Mouse (Mus musculus) T-cell, adult 2 months (primary cell): ENCODE measurements around the gene Nsdhl.

ENCODE experiments used
- DNase-seq: peaks from one replicate; pipeline ENCODE4 v3.0.0; 2022; ENCODE audit warnings: low spot score

Gene Nsdhl

DNA sequence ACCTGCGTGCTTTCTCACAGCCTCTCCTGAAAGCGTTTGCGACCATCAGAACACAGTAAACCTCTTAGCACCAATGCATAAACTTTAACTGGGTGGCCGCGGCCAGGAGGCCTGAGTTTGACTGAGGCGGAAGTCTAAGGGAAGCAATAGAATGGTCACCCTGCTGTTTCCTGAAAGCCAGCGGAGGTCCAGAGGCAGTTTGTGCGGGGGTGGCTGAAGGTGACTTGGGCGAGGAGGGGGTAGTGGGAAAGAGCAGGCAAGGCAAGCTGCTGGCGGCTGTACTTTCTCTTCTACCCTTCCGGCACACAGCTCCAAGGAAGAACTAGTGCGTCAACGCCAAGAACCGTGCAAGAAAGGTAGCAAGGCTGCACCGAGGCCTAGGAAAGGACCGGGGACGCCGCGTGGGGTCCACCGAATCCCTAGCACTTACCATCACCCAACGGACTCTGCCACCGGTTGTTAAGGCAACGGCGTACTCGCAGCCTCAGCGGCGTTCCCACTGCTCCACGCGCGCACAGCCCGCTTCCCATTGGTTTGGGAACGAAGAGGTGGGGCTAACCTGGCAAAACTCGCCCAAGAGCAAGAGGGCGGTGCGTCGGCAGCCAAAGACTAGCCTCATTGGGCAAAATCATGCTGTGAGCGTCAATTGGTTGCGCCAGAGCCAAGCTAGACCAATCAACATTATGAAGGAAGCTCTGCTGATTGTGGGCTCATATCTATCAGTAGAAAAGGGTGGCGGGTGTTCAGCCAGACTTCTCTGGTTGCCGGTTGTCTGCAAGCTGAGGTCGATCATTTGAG, at the start of gene Nsdhl, which contains the start of gene Cetn2:
Gene Nsdhl (plus strand): TSS at position 674 of the 798 bp plus-strand sequence.
Gene Cetn2 (minus strand): TSS at position 528 of the 798 bp plus-strand sequence.
- DNase-seq = peak; percentile 89

DNA sequence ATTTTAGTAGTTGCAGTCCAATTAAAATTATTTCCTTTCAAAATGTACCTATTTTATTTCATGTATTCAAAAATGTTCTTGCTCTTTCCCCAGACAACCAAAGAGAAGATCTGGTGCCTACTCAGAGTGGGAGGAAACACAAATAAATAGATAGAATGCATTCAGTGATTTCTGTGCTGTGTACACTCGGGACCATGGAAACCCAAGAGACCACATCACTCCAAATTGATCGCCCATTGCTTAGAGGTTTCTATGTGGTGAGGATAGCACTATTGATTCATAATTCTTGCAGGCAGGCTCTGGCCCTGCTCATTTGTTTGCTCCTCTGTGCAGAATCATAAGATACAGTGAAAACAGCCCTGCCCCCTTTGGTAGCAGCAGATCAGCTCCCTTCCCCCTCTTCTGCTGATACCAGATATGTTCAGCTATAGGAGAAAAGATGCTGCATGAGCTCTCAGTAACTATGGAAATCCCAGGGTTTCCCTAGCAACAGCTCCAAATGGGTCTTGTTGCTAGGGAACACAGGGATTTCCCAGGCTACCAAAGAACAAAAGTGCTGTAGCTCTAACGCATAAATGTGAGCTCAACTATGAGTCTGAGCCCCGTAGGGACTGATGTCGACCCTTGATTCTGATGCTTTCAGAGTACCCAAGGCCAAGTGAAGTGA, 22.8 kb upstream of the Nsdhl start:
- no peak for DNase-seq

DNA sequence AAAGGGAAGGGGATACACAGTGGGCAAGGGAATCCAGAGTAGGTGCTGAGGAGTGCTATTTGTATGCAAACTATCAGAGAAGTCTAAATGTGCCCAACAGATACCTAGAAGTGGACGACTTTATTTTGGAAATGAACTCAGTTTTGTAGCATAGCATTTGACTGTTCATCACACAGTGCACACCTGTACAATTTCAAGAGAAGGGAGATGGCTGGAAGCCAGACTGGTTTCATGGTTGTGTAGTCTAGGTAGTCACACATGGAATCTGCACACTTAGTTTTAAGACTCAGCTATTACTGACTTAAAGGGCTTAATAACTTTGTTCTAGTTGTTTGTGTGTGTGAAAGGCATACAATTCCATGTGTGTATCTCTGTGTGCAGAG, 22.3 kb upstream of the Nsdhl start:
- no peak for DNase-seq

DNA sequence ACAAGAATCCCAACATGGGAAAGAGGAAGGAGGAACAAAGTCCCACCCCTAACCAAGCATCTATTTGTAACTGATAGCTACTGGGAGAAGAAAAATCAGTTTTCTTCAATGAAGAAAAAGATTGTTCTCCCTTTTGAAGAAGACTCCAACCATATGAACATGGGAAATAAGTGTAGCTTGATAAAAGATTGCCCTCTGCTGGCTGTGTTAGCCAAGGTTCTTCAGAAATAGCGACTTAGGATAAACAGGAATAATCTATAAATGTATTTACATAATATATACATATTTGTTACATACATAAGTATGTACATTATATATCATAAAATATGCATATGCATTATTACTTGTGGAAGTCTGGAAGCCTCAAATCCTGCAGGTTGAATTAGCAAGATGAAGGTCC, 15.8 kb upstream of the Nsdhl start:
- no peak for DNase-seq

DNA sequence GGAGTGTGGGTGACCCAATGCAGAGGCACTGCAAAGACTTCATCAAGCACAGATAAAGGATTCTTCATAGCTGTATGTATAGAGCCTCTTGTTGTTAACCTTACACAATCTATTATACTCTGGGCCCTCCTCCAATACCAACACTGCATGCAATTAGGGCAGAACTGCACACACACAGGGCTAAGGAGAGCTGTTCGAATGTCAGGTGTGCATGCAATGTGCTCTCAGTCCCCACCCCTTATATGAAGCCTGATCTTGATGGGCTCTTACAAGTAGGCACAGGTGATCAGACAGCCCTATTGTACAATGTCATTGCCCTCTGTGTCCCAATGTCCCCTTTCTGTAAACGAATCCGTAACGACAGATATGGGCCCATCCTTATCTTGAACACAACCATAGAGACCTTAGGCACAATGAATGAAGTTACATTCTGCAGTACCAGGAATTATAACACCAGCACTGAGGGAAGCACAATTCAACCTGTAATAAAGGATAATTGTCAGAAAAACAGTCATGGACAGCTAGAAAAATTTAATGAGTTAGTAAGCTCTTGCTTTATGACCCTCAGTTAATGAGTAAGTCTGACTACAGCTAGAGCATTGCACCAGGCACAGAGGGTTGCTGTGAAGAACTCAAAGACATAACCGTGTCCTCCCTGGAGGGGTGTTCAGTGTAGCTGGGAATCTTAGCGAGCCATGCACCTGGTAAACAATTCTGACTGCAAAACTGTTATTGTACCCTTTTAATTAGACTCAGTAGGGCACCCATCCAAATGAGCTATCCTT, 10.5 kb upstream of the Nsdhl start:
- DNase-seq = no peak

DNA sequence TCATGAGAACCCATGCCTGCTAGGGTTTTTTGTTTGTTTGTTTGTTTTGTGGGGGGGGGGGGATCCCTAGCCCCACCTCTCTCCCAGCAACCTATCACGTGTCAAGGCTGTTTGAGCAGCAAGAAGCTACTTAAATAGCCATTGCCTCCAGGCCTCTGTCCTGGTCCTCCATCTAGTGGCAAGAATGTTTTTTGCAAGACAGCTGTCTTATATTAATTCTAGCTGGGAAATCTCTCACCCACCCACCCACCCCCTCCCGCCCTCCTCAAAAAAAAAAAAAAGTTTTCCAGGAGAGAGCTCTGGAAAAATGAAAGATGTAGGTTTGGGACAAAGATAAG, 10.0 kb upstream of the Nsdhl start:
- no peak for DNase-seq

DNA sequence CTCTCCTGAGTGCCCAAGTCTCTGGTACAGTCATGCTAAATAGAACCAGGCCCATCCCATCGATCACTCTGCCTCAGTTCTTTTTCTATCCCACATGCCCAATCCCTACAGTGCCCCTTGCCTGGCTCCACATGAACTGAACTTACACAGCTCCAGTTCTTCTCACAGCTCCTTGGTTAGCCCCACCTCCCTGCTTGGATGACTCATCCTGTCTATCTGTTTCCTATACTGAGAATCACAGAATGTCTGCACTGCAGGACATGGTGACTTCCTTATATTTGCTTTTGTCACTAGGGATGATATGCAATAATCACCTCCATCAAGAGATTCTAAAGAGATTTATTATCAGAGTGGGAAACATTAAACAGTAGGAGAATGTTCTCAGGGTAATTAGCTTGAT, 6.7 kb upstream of the Nsdhl start:
- no peak for DNase-seq

DNA sequence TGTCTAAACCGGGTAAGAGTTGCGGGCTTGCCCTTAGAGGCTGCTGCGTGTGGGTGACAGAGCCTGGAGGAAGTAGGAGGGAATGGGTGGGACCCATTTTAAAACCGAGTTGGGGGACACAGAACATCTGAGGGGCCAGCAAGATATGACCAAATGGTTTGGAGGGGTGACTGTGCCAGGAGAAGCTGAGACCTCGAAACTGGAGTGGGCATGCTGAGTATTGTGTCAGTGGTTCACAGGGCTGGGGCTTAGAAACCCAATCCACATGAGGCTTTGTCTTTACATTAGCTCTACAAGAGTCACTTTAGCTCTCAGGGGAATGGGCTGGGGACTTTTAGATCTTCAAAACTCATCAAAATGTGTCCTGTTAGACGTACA, 314 bp downstream of the Nsdhl start:
- DNase-seq = no peak

DNA sequence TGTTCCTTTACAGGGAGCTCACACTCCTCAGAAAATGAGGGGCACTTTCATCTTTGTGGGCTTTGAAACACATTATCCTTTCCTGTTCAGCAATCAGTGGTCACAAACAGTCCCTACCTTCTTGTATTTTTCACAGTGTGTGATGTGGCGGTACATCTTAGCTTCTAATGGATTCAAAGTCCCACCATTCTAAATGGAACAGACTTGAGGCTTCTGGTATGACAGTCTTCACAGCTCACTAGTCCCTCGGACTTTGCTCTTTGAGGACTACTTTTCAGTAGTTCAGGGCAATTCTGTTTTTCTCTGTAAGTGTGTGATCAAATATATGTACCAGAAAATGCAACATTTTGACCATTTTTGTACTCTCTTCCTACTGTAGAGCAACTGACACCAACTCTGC, 3.0 kb downstream of the Nsdhl start:
- no peak for DNase-seq

DNA sequence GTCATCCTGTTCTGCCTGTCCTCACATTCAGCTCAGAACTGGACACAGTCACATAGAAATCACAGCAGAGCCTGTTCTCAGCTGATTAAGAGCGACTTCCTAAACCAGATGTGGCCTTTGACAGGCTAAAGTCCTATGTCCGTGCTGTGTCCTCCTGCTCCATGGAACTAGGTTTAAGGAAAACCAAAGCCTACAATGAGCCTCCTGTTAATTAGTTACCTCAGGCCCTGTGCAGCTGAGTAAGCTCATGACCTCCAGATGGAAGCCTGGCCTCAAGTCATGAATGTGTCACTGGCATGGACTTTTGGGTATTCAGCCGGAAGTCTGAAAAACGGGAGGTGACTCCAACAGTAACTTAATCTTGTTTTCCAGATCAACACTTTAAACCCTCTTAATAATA, 35.1 kb downstream of the Nsdhl start:
- DNase-seq = no peak

DNA sequence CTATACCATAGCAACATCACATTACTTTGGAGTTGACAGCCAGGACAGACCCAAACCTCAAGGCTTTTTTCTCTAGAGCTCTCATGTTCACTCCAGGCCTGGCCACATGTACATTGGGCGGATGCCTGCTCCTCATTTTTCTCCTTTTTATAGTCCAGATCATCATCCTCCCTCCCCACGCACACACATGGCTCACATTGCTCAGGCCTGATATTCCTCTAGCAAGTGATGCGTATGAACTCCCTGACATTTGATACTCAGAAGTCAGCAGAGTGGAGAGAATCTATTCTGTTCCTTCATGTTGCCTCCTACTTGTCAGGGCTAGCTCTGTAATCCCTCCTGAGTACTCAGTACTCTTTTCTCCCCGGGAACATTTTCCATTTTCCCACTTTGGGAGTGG, 38.1 kb downstream of the Nsdhl start:
- DNase-seq = no peak

DNA sequence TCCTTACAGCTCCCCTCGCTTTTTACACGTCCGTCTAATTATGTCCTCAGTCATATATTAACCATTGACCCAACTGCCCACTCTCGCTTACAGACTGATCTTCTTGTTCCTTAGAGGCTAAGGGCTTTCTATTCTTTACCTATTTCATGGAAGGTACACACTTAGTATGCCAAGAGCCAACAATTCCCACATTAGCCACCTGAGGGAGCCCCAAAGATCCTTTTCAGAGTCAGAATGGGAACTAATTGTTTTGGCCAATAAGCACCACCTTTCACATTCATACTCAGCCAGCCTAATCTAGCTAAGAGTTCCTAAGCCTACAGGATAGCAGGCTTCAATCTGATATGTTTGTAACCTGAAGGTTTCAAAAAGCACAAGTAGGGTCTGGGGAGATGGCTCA, 42.1 kb downstream of the Nsdhl start:
- no peak for DNase-seq

DNA sequence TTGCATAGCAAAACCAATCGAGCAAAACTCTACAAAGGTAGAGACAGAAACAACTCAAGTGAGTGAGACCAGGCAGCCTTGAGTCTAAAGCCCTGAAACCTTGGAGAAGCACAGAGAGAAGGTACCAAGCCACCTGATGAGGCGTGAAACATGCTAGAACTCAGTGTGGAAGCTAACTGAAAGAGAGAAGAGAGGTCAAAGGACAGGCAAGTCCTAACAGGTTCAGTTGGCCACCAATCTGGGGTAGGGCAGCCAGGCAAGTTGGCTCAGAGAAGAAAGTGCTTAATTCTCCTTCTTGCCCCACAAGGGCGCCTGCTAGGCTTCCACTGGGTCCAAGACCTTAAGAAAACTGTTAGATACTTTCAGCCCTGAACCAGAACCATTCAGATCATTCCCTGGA, 43.2 kb downstream of the Nsdhl start:
- no peak for DNase-seq

DNA sequence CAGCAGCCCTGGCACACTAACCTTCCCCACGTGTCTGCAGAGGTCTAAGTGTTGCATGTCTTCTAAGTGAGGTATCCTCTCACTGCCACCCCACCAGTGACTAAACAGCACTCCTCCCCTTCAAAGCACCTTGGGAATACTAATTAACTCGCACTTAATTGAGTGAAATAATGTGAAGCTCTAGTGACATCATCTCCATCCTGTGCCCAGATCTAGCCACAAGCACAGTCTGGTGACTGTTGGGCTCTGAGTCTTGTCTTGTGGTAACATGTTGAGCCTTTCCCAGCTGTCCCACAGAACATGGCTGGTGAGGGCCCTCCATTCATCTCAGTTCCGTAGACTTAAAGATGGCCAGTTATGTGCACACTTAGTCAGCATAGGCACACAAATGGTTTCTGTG, 44.4 kb downstream of the Nsdhl start:
- DNase-seq = no peak

DNA sequence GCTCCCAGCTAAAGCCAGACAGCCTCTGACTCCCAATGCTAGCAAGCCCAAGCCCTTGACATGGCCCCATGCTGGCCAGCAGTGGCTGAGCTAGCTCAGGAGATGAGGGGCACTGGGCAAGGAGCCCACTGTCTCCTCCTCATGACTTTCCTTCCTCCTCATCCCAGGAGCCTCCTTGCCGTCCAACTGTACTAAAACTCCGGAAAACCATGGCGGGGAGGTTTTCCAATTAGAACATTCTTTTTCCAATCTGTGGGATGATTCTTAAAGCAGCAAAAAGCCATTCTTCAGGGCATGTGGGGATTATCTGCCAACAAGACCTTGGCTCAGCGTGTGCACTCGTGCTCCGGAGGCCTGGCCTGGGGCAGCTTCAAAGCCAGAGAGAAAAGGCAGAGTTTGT, 64.5 kb downstream of the Nsdhl start:
- DNase-seq = no peak

DNA sequence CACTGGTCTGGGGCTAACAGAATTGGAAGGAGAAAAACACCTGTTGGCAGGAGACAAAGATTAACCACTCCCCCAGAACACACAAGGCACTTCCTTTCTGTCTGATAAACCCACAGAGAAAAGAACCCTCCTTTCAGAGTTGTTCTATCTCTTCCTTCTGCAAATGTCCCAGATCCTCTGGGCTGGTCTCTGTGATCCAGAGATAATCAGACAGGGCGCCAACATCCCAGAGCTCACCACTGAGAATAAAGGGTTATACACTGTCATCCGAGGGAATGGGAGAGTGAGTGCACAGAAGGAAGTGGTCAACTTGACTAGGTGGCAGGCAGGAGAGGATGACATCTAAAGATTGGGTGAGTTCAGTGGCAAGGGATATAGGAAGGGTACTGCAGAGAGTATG, 67.2 kb downstream of the Nsdhl start:
- no peak for DNase-seq

DNA sequence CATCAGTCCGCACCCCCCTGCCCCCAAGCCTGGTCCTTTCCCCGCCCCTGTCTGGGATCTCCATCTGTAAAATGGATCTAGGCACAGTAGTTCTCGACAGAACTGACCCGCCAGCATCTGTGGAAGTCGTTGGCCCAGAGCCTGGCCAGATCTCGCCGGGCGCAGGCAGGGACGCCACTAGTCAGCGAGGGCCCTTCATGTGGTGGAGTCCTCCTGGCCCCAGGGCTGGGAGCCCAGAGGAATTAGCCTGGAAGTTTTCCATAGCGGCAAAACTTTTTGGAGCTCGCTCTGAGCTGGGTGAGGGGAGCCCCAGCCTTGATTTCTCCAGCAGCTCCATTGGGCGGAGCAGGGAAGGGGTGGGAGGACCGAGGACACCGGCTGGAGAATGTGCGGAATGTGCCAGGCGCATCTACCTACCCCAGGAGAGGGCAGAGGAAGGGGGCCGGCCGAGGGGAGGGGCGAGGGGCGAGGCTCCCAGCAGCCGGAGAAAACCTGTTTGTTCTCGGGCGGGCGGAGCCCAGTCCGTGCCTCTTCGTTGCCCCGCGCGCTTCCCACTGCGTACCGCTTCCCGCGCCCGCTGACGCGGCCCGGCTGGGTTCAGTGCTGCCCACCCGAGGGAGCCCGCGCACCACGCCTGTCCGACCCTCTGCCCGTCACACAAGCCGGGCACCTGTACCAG, 68.6 kb downstream of the Nsdhl start, which contains the start of gene Zfp185:
Gene Zfp185 (plus strand): TSS at position 499 of the 679 bp plus-strand sequence.
- peak; percentile 46 for DNase-seq

DNA sequence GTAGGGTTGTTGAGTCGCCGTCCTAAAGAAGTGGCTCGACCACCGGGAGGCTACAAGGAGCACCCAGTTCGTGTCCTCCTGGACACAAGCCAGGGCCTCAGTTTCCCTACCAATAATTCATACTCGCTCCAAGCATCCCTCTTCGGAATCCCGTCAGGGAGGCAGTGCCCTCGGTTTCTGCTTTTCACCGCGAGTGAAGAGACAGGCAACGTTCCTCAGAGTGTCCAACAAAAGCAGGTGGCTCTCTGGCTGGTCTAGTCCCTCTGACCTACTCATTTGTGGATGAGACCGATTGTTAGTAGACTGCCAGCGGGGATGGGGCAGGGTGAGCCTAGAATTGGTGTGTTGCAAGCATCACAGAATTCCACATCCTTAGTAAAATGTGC, 69.2 kb downstream of the Nsdhl start:
- DNase-seq = no peak

DNA sequence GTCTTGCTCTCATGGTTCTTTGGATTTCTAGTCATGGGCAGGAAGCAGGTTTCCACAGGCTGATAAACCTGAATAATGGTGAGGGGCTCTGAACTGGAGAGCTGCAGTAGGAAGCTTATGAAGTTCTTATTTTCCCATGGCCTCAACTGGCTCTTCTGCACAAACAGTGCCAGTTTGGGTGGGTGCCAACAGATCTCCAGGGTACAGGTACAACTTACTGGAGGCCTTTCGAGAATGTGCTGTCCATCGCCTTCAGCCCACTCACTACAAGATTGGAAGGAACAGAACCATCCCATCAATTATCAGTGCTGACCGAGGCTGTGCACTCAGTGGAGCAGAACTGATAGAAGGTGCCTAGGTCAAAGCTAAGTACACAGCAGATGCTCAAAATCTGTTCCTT, 70.1 kb downstream of the Nsdhl start:
- no peak for DNase-seq

DNA sequence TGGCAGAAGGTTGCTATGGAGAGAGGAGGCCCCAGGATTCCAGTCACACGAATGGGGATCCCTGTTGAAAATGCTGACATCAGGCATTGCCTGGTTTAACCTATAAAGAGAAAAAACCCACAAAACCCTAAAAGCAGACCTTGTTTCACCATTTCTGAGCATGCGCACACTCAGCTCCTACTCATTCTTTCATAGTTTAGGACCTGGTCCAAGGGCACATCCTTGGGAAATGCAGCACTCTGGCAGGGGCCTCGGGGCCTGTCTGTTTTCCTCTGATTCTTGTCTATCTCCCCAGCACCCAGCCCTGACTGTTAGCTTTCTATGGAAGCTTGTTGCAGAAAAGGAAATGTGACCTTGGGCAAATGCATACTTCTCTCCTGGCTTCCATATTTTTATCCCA, 72.2 kb downstream of the Nsdhl start:
- DNase-seq = no peak

DNA sequence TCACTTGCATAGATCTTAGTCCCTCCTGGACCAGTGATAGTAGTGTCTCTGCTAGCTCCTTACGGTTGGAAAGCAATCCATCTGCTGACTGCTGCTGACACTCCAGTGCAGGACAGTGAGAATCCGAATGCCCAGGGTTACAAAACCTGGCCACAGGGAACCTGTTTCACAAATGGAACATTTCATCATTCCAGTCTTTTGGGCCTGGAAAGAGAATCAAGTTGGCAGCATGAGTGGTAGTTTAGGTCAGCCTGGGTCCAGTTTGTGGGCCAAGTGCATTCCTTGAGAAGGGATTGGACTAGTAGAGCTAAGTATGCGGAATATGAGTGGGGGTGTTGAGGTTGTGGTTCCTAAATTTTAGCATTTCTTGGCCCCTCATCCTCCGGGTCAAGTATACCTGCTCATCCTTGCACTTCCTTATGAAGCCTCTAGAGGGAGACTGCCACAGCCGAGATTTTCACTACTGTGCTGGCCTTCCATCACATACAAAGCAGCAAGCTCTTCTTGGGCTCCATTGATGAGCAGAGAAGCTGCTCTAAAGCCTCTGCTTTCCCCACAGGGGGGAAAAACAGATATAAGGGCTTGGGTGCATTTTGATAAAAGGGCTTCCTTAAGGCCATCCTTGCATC, 74.0 kb downstream of the Nsdhl start:
- DNase-seq = no peak

DNA sequence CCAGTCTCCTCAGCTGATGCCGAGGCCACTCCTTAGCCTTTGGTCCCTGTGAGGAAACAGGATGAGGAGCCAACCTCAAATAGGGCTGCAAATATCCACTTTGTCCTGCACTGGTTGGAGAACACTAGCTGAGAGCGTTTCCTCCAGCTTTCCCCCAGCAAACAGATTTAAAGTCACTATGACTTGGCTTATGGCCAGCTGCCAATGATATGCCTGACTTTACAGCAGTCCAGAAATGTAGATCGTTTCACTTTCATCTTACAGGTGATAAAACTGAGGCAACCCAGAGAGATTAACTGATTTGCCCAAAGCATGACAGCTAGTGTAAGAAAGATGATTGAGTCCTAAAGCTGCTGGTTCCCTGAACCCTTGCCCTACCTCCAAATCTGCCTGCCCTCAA, 77.2 kb downstream of the Nsdhl start:
- no peak for DNase-seq
